Mouse (Mus musculus) liver, embryonic 14.5 days (tissue): Measurements from ENCODE around the gene Mipol1. TPM values are rescaled to one million over a fixed set of nuclear protein-coding genes. Genes with fewer than 3 reads are reported as not detected.
"Not testable (repeated sequence)": the region's sequence is repeated elsewhere in the genome, so short reads cannot be mapped to it uniquely, and the experiment has no call there.

ENCODE experiments used
- ATAC-seq: fragments of 200-750 bp; cut with Nextera tagmentation; 2 replicates; pipeline ENCODE4 v1.8.0; 2017; ENCODE audit warnings: moderate number of reproducible peaks, mild to moderate bottlenecking, moderate library complexity; ENCODE audit not compliant: insufficient read depth
- DNase-seq, 3 experiments: peaks; one replicate each; pipeline ENCODE4 v3.0.0-alpha.2; 2012 to 2013; ENCODE audit warnings: low read depth in 3 of 3, low spot score in 3 of 3
- H3K27ac ChIP-seq: fragments of 300-500 bp; sonication (generic); 2 replicates; pipeline ENCODE4 v1.5.1; 2014; ENCODE audit warnings: moderate library complexity, mild to moderate bottlenecking, control low read depth, inconsistent platforms
- H3K27me3 ChIP-seq: fragments of 300-500 bp; sonication (generic); 2 replicates; pipeline ENCODE4 v1.6.1; 2014; ENCODE audit warnings: mild to moderate bottlenecking, low read length, moderate library complexity; ENCODE audit not compliant: control insufficient read depth, insufficient read depth
- H3K36me3 ChIP-seq: fragments of 300-500 bp; sonication (generic); replicated peaks from 2 replicates; pipeline ENCODE4 v1.6.1; 2014; ENCODE audit warnings: low read depth; ENCODE audit not compliant: control insufficient read depth, insufficient read depth
- H3K4me1 ChIP-seq, 2 experiments: fragments of 200-500 bp in 1 of 2; fragments of 300-500 bp in 1 of 2; sonication (generic) in 1 of 2; replicated peaks; 2 replicates each; pipeline ENCODE4 v1.6.1; 2012 to 2014; ENCODE audit warnings: antibody characterized with exemption in 1 of 2, inconsistent platforms in 1 of 2, low read length in 1 of 2; ENCODE audit not compliant: control insufficient read depth in 2 of 2, insufficient read depth in 2 of 2
- H3K4me2 ChIP-seq: fragments of 300-500 bp; sonication (generic); 2 replicates; pipeline ENCODE4 v1.6.1; 2014; ENCODE audit warnings: low read depth, mild to moderate bottlenecking, control low read depth, moderate library complexity
- H3K4me3 ChIP-seq, 2 experiments: fragments of 200-500 bp in 1 of 2; fragments of 300-500 bp in 1 of 2; sonication (generic) in 1 of 2; 2 replicates each; pipeline ENCODE4 v1.5.1; 2012 to 2014; ENCODE audit warnings: low read depth in 2 of 2, low read length in 2 of 2, mild to moderate bottlenecking in 2 of 2, control low read depth in 1 of 2, inconsistent platforms in 1 of 2, moderate library complexity in 1 of 2; ENCODE audit not compliant: insufficient read depth in 1 of 2
- H3K9ac ChIP-seq: fragments of 300-500 bp; sonication (generic); replicated peaks from 2 replicates; pipeline ENCODE4 v1.6.1; 2014; ENCODE audit warnings: mild to moderate bottlenecking, control low read depth, moderate library complexity
- H3K9me3 ChIP-seq: fragments of 300-500 bp; sonication (generic); 2 replicates; pipeline ENCODE4 v1.6.1; 2016; ENCODE audit warnings: low read length, mixed read lengths; ENCODE audit not compliant: control insufficient read depth
- CTCF ChIP-seq: IDR thresholded peaks from 2 replicates; pipeline ENCODE4 v1.5.1; 2016; ENCODE audit warnings: antibody characterized with exemption, low read depth, control low read depth
- EP300 ChIP-seq: IDR thresholded peaks from 2 replicates; pipeline ENCODE4 v1.6.1; 2016; ENCODE audit warnings: antibody characterized with exemption, low read depth
- WGBS: fragments of 180-500 bp; shearing (Covaris S2); extraction: QIAGEN DNeasy Blood & Tissue Kit; methylation state at CpG from one replicate; pipeline ENCODE4 v1.1.7; 2014; ENCODE audit not compliant: insufficient replicate concordance; 5-methylcytosine and 5-hydroxymethylcytosine counted together
- polyA plus RNA-seq, 2 experiments: library from polyadenylated mRNA; depleted of rRNA in 1 of 2; stranded (reverse) in 1 of 2; unstranded in 1 of 2; fragments of >200 nt; fragmentation: Nextera tagmentation in 1 of 2; extraction: Ambion mirVana in 1 of 2; gene quantifications; 2 replicates each; pipeline versions ENCODE4 v1.2.1 to v1.2.3; 2012 to 2014

Gene Mipol1
- polyA plus RNA-seq, 2 experiments, result 1.7 to 3.5 TPM

DNA sequence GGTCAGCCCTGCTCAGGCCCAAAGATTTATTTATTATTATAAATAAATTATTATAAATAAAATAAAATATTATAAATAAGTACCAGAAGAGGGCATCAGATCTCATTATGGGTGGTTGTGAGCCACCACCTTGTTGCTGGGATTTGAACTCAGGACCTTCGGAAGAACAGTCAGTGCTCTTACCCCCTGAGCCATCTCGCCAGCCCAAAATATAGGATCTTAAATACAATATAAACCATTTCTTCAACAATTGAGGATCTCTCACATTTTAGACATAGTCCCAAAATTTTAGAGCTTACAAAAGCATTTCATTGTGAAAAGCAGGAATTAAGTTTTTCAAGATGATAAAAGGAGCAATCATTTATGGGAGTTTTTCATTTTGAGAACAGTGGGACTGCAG lies 30.8 kb upstream of the Mipol1 start:
- Histone ChIP-seq H3K27me3 (no peaks in the 10 kb centered on the region), H3K9ac (no peak overlapping the region), H3K4me3 (no peak overlapping the region), H3K27ac (no peak overlapping the region), H3K9me3 (no peaks in the 10 kb centered on the region), H3K4me1 (peaks cover 10 to 18% of the 10 kb centered on the region in 2 experiments), H3K4me2 (no peak overlapping the region), H3K36me3 (no peaks in the 10 kb centered on the region)
- DNase-seq, result no peak
- no peak for ATAC-seq
- TF ChIP-seq EP300 (no peak), CTCF (no peak)
- 88% methylated on average over 2 of the region's 2 CpGs for WGBS

DNA sequence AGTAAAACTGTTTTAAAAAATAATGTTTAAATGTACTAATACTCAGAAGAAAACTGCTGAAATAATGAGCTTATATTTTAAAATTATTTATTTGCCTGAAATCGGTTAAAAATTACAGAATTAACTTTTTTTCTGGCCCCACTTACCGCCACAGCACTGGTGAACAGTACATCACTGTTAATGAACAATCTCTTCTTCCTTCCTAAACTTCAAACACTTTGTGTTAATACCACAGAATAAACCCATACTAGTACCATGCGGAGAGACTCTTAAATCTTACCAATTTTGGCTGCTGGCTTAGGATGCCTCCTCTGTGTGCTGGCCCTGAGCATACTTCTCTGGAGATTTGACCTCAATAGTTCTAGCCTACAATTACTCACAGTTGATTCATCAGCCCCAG lies 28.3 kb upstream of the Mipol1 start:
- no peak overlapping the region for H3K4me3 ChIP-seq
- 80% methylated on average over 3 of the region's 3 CpGs for WGBS
- H3K9me3 ChIP-seq, result no peaks in the 10 kb centered on the region
- H3K27me3 ChIP-seq, result no peaks in the 10 kb centered on the region
- H3K27ac ChIP-seq, result no peak overlapping the region
- no peaks in the 10 kb centered on the region for H3K36me3 ChIP-seq
- DNase-seq, result no peak
- no peak overlapping the region for H3K9ac ChIP-seq
- no peak overlapping the region for H3K4me2 ChIP-seq
- no peak for ATAC-seq
- TF ChIP-seq EP300 (no peak), CTCF (no peak)
- peaks cover 10 to 14% of the 10 kb centered on the region in 2 experiments for H3K4me1 ChIP-seq

DNA sequence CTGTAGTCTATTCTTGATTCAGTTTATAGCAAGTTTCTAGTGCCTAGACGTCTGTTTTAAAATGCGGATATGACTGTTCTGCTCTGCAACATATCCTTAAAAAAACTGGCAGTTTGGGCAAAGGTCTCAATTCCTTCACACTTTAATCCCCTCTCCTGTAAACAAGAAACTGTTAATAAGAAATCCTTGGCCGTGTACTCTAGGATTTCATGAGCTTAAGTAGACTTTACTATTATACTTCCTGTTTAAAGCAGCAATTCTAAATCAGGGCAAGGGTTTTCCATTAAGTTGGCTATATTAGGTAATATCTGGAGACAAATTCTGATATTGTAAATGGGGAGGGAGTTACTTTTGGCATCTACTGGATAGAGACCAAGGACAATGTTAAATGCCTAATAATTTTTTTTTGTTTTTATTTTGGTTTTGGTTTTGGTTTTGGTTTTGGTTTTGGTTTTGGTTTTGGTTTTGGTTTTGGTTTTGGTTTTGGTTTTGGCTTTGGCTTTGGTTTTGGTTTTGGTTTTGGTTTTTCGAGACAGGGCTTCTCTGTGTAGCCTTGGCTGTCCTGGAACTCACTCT lies 25.9 kb upstream of the Mipol1 start:
- no peak overlapping the region for H3K4me2 ChIP-seq
- H3K4me3 ChIP-seq, result no peak overlapping the region
- WGBS, result 66% methylated on average over 4 of the region's 4 CpGs
- H3K4me1 ChIP-seq, result peaks cover 3 to 4% of the 10 kb centered on the region in 2 experiments; a peak in 1 of 4 replicates
- H3K9me3 ChIP-seq, result no peaks in the 10 kb centered on the region
- DNase-seq, result no peak
- no peaks in the 10 kb centered on the region for H3K36me3 ChIP-seq
- no peak overlapping the region for H3K27ac ChIP-seq
- H3K9ac ChIP-seq, result no peak overlapping the region
- H3K27me3 ChIP-seq, result no peaks in the 10 kb centered on the region
- no peak for ATAC-seq
- TF ChIP-seq CTCF, result no peak
- TF ChIP-seq EP300, result no peak

DNA sequence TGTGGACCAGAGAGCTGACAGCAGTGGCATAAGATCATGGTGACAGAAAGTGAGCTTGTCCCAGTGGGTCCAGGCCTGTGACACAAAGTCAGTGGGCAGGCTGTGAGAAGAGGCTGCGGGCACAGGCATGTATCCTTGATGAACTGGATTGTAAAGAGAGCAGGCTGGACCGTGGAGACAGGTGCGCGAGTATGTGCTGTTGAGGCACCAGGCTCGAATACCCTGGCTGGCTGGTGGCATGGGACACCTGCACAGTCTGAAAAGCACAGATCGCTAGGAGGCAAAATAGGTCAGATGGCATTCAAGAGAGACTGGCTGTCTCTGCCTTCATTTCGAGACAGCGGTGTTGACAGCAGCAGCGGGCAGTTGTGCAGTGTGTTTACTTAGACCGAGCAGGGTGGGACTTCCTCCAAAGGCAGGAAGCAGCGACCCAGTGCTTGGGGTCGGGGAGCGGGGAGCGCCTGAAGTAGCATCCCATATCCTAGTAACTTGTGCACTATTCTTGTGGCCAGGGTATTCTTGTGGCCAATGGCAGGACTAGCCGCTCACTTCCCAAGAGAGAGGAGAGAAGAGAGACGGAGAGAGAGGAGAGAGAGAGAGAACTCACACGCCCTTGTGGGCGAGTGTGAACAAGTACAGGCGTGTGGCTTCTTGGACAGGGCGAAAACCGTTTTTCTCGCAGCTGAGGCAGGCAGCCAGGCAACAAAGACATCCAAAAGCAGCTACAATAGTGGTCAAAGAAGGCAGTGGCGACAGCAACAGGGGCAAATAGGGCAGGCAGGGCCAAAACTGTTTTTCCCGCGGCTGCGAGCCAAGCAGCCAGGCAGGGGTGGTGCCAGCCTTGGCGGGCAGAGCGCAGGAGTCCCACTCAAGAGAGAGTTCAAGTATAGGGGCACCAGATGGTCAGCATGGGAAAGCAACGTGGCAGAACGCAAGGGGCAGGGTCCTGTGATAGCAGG lies 18.6 kb upstream of the Mipol1 start:
- peaks cover 0 to 7% of the 10 kb centered on the region in 2 experiments; a peak in 3 of 4 replicates for H3K4me1 ChIP-seq
- no peaks in the 10 kb centered on the region for H3K36me3 ChIP-seq
- H3K9ac ChIP-seq, result peak overlapping the region; percentile 85
- H3K4me2 ChIP-seq, result peak overlapping the region; percentile 89
- ATAC-seq, result peak; percentile 82
- peak overlapping the region; percentile 31 for H3K27ac ChIP-seq
- DNase-seq, result no peak
- H3K27me3 ChIP-seq, result no peaks in the 10 kb centered on the region
- peak overlapping the region; percentile 69 to 89 for H3K4me3 ChIP-seq
- TF ChIP-seq EP300 (no peak), CTCF (no peak)
- no peaks in the 10 kb centered on the region for H3K9me3 ChIP-seq
- WGBS, result 9% methylated on average over 30 of the region's 30 CpGs

DNA sequence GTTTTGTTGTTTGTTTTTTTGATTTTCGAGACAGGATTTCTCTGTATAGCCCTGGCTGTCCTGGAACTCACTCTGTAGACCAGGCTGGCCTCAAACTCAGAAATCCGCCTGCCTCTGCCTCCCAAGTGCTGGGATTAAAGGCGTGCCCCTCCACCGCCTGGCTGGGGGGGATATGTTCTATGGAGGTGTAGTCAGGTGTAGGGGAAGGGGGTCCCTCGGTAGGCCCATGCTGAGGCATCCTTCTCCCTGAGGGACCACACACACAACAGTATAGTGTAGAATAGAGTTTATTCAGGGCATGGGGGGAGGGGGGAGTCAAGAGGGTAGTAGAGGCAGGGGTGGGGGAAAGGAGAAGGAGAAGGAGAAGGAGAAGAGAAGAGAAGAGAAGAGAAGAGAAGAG lies 17.8 kb upstream of the Mipol1 start:
- H3K27me3 ChIP-seq, H3K9ac ChIP-seq, H3K4me2 ChIP-seq, ATAC-seq, H3K4me1 ChIP-seq, H3K9me3 ChIP-seq, DNase-seq, H3K27ac ChIP-seq, H3K4me3 ChIP-seq, H3K36me3 ChIP-seq: not testable (repeated sequence)
- 67% methylated on average over 5 of the region's 5 CpGs for WGBS
